Mouse (Mus musculus): ENCODE data around the gene Lax1. TPM values are rescaled to one million over a fixed set of nuclear protein-coding genes. Genes with fewer than 3 reads are reported as not detected.
A peak's percentile ranks its signal among the peaks of the same experiment; 100 is the strongest.
"Not testable (repeated sequence)": the region's sequence is repeated elsewhere in the genome, so short reads cannot be mapped to it uniquely, and the experiment has no call there.

The Lax1 gene
- polyA plus RNA-seq, 1 experiment: 0.61 TPM

DNA sequence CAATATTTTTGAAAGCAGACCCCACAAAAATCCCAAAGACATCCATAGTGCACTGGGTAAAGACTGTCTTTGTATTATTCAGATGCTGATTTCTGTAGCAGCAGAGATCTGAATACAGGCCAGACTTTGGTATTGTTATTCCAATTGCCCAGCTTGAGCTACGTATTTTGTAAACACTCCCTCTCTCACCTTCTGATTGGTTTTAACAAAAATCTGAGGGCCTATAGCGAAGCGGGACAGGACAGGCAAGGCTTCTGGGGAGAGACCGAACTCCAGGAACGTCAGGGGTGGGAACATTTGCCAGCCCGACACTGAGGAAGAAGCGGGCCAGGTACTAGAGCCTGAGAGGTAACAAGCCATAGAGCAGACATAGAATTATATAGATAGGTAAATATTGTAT lies 22.2 kb downstream of the Lax1 start:
- H3K4me1 ChIP-seq (ENCODE audit: control insufficient read depth, insufficient read depth, low read length): no peaks in the 10 kb centered on the region
- no peak overlapping the region for H3K4me3 ChIP-seq (ENCODE audit: insufficient read depth, low read length)
- TF ChIP-seq CTCF (IDR thresholded peaks at IDR 0.05; ENCODE audit: borderline replicate concordance, insufficient read depth, low read length) (no peak), POLR2A (IDR thresholded peaks at IDR 0.05; ENCODE audit: low read depth, low read length) (no peak)
- no peak overlapping the region for H3K27ac ChIP-seq (ENCODE audit: insufficient read depth, low read length)

DNA sequence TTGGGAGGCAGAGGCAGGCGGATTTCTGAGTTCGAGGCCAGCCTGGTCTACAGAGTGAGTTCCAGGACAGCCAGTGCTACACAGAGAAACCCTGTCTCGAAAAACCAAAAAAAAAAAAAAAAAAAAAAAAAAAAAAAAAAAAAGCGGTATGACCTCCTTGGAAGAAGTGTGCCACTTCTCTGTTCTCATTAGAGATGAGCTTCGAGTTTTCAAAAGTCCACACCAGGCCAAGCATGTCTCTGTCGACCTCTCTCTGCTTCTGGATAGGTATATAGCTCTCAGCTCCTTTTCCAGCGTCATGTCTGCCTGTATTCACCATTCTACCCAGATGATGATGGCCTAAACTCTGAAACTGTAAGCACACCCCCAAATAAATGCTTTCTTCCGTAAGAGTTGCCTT lies 24.2 kb downstream of the Lax1 start:
- not testable (repeated sequence) for H3K4me1 ChIP-seq (ENCODE audit: control insufficient read depth, insufficient read depth, low read length); H3K4me3 ChIP-seq (ENCODE audit: insufficient read depth, low read length); H3K27ac ChIP-seq (ENCODE audit: insufficient read depth, low read length)

- H3K4me3 ChIP-seq (ENCODE audit: insufficient read depth, low read length): no peak overlapping the region
- no peaks in the 10 kb centered on the region; the same call in 1 of the 2 replicates for H3K4me1 ChIP-seq (ENCODE audit: control insufficient read depth, insufficient read depth, low read length)
- TF ChIP-seq POLR2A (IDR thresholded peaks at IDR 0.05; ENCODE audit: low read depth, low read length) (no peak), CTCF (IDR thresholded peaks at IDR 0.05; ENCODE audit: borderline replicate concordance, insufficient read depth, low read length) (no peak)
- no peak overlapping the region for H3K27ac ChIP-seq (ENCODE audit: insufficient read depth, low read length)
These were observed 25.5 kb downstream of the Lax1 start for GRCm38 (mm10) chr1:133664203-133664970.

GRCm38 (mm10) chr1:133663427-133663826 lies 26.5 kb downstream of the Lax1 start:
- no peak for TF ChIP-seq CTCF (IDR thresholded peaks at IDR 0.05; ENCODE audit: borderline replicate concordance, insufficient read depth, low read length)
- H3K4me3 ChIP-seq (ENCODE audit: insufficient read depth, low read length): no peak overlapping the region
- peaks cover 3% of the 10 kb centered on the region for H3K4me1 ChIP-seq (ENCODE audit: control insufficient read depth, insufficient read depth, low read length)
- H3K27ac ChIP-seq (ENCODE audit: insufficient read depth, low read length): no peak overlapping the region

- TF ChIP-seq CTCF (IDR thresholded peaks at IDR 0.05; ENCODE audit: borderline replicate concordance, insufficient read depth, low read length): no peak
- no peak for TF ChIP-seq POLR2A (IDR thresholded peaks at IDR 0.05; ENCODE audit: low read depth, low read length)
- H3K27ac ChIP-seq (ENCODE audit: insufficient read depth, low read length): no peak overlapping the region
These were observed 27.0 kb downstream of the Lax1 start for GRCm38 (mm10) chr1:133662941-133663340.

DNA sequence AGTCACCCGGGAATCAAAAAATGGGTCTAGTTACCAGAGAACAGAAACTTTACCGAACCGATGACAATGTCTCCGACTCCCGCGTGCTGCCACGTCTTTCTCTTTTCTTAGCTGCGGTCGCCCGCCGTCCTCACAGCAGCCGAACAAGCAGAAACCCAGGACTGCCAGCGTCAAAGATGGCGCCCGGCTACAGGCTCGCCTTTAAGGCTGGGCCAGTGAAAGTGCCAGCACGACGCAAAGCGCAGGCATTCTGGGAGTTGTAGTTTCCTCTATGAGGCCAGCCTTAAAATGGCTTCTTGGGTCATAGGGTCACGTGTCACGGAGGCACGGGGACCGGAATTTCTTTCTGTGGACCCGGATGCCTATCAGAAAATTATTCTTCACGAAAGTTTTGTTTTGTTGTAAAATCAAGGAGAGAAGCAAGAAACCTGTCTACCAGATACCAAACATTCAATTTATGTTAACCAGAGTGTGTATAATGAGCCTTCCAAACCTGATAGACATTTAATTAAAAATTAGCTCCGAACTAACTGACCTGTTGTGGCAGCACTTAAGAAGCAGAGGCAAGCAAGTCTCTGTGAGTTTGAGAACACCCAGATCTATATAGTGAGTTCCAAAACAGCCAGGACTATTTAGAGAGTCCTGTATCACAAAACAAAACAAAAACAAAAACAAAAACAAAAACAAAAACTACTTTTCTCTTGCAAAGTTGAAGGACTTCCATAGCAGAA lies 28.5 kb downstream of the Lax1 start, which contains the start of gene Gm38394:
TSS of gene Gm38394 (minus strand) at position 116 of the 731 bp plus-strand sequence.
- H3K4me1 ChIP-seq (ENCODE audit: control insufficient read depth, insufficient read depth, low read length): peaks cover 5% of the 10 kb centered on the region
- H3K27ac ChIP-seq (ENCODE audit: insufficient read depth, low read length): peak within 1 kb of the TSS; percentile 89
- TF ChIP-seq CTCF (IDR thresholded peaks at IDR 0.05; ENCODE audit: borderline replicate concordance, insufficient read depth, low read length): no peak
- peak; percentile 93 for TF ChIP-seq POLR2A (IDR thresholded peaks at IDR 0.05; ENCODE audit: low read depth, low read length)
- H3K4me3 ChIP-seq (ENCODE audit: insufficient read depth, low read length): peak within 1 kb of the TSS; percentile 79

More at GRCm38 (mm10) chr1:133662941-133663340, 27.0 kb downstream of the Lax1 start:
- Histone ChIP-seq H3K4me3 (ENCODE audit: insufficient read depth, low read length) (no peak overlapping the region), H3K4me1 (ENCODE audit: control insufficient read depth, insufficient read depth, low read length) (peaks cover 3% of the 10 kb centered on the region)

DNA sequence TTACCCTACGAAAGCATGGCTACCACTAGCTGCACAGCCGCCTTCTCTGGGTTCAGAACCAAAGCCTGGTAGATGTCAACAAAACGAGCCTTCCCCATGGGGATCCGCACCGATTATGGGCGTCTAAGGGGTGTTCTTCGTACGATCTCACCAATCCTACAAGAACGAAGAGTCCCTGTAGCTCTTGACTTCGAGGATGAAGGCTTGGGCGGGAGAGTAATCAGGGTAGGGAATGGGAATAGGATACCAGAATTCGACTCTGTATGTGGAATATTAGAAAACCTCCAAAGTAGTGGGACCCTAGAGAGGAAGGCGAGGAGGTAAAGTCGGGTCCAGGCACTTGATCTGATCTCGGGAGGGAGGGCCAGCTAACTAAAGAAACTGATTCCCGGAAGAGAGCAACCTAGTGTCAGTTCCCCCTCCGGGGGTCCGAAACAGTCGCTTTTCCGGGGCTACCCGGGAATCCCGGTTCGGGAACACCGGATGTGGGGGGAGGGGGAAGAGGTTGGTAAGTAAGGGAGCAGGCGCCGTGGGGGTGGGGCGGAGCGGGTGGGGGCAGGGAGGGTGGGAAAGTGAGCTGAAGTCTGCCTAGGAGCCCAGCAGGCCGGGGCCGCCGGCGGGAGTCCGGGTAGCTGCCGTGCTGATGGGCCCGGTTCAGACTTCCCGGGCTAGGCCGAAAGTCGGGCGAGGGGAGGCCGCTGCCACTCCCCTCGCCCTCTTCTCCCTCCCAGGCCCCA lies 29.3 kb downstream of the Lax1 start, which contains the start of gene Zbed6:
TSS of gene Zbed6 (minus strand) at position 420 of the 737 bp plus-strand sequence.
- peak within 1 kb of the TSS; percentile 79 for H3K4me3 ChIP-seq (ENCODE audit: insufficient read depth, low read length)
- peak within 1 kb of the TSS; percentile 89 for H3K27ac ChIP-seq (ENCODE audit: insufficient read depth, low read length)
- peaks cover 5% of the 10 kb centered on the region for H3K4me1 ChIP-seq (ENCODE audit: control insufficient read depth, insufficient read depth, low read length)
- TF ChIP-seq POLR2A (IDR thresholded peaks at IDR 0.05; ENCODE audit: low read depth, low read length) (no peak), CTCF (IDR thresholded peaks at IDR 0.05; ENCODE audit: borderline replicate concordance, insufficient read depth, low read length) (no peak)

DNA sequence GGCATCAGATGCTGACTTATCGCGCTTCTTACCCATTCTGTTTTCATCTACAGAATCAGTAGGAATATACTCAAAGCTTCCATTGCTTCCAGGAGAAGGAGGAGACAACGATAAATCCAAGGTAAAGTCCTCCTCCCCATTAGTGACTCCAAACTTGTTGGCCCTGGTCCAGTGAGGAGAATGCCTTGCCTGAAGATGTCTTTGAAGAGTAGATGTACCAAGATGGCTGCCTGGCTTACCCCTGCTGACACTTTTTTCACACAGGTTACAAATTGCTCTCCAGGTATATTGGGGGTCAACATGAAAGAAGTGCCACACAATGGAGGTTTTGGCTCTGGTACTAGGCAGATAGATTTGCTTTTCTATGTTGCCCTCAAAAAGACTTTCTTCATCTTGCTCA lies 31.0 kb downstream of the Lax1 start:
- Histone ChIP-seq H3K4me3 (ENCODE audit: insufficient read depth, low read length) (0 out of 2 replicates have a peak overlapping the region, but pooled peaks have one; percentile 9), H3K27ac (ENCODE audit: insufficient read depth, low read length) (no peak overlapping the region), H3K4me1 (ENCODE audit: control insufficient read depth, insufficient read depth, low read length) (peaks cover 5% of the 10 kb centered on the region)
- TF ChIP-seq POLR2A (IDR thresholded peaks at IDR 0.05; ENCODE audit: low read depth, low read length) (no peak), CTCF (IDR thresholded peaks at IDR 0.05; ENCODE audit: borderline replicate concordance, insufficient read depth, low read length) (no peak)

GRCm38 (mm10) chr1:133656811-133657210 lies 33.1 kb downstream of the Lax1 start:
- TF ChIP-seq POLR2A (IDR thresholded peaks at IDR 0.05; ENCODE audit: low read depth, low read length): no peak
- no peak overlapping the region for H3K4me3 ChIP-seq (ENCODE audit: insufficient read depth, low read length)
- H3K27ac ChIP-seq (ENCODE audit: insufficient read depth, low read length): no peak overlapping the region
- H3K4me1 ChIP-seq (ENCODE audit: control insufficient read depth, insufficient read depth, low read length): peaks cover 5% of the 10 kb centered on the region

Data from embryonic fibroblast, embryonic 13.5 days (primary cell).